Mouse (Mus musculus) liver, embryonic 15.5 days (tissue): ENCODE results near the gene Fggy. TPM values are rescaled to one million over a fixed set of nuclear protein-coding genes. Genes with fewer than 3 reads are reported as not detected.

Experiments used
- ATAC-seq: fragments of 200-750 bp; cut with Nextera tagmentation; 2 replicates; pipeline ENCODE4 v1.8.0; 2017; ENCODE audit warnings: moderate number of reproducible peaks, mild to moderate bottlenecking, moderate library complexity; ENCODE audit not compliant: insufficient read depth
- H3K27ac ChIP-seq: fragments of 300-500 bp; sonication (generic); replicated peaks from 2 replicates; pipeline ENCODE4 v1.5.1; 2015; ENCODE audit warnings: mild to moderate bottlenecking, inconsistent platforms
- H3K27me3 ChIP-seq: fragments of 300-500 bp; sonication (generic); 2 replicates; pipeline ENCODE4 v1.6.1; 2015; ENCODE audit warnings: mild to moderate bottlenecking, inconsistent platforms
- H3K36me3 ChIP-seq: fragments of 300-500 bp; sonication (generic); replicated peaks from 2 replicates; pipeline ENCODE4 v1.6.1; 2015; ENCODE audit warnings: moderate library complexity, mild to moderate bottlenecking, inconsistent platforms
- H3K4me1 ChIP-seq: fragments of 300-500 bp; sonication (generic); replicated peaks from 2 replicates; pipeline ENCODE4 v1.6.1; 2015; ENCODE audit warnings: inconsistent platforms
- H3K4me2 ChIP-seq: fragments of 300-500 bp; sonication (generic); 2 replicates; pipeline ENCODE4 v1.6.1; 2015; ENCODE audit warnings: moderate library complexity, mild to moderate bottlenecking, inconsistent platforms
- H3K4me3 ChIP-seq: fragments of 300-500 bp; sonication (generic); replicated peaks from 2 replicates; pipeline ENCODE4 v1.5.1; 2015; ENCODE audit warnings: mild to moderate bottlenecking, inconsistent platforms
- H3K9ac ChIP-seq: fragments of 300-500 bp; sonication (generic); 2 replicates; pipeline ENCODE4 v1.6.1; 2015; ENCODE audit warnings: moderate library complexity, mild to moderate bottlenecking, inconsistent platforms
- H3K9me3 ChIP-seq: fragments of 300-500 bp; sonication (generic); replicated peaks from 2 replicates; pipeline ENCODE4 v1.6.1; 2016; ENCODE audit warnings: inconsistent platforms
- WGBS: fragments of 180-500 bp; shearing (Covaris S2); methylation state at CpG from one replicate; pipeline ENCODE4 v1.1.7; 2015; ENCODE audit warnings: mixed read lengths; ENCODE audit not compliant: insufficient replicate concordance; 5-methylcytosine and 5-hydroxymethylcytosine counted together
- polyA plus RNA-seq: library from polyadenylated mRNA; unstranded; fragments of >200 nt; fragmentation: Nextera tagmentation; extraction: Ambion mirVana; gene quantifications from 2 replicates; pipeline ENCODE4 v1.2.1, GENCODE M21; 2015

Gene Fggy
- polyA plus RNA-seq, 1 experiment from 2014 or later = 31.6 TPM

- Histone ChIP-seq H3K9me3 (no peaks in the 10 kb centered on the region), H3K4me3 (no peak overlapping the region), H3K9ac (no peak overlapping the region), H3K4me2 (no peak overlapping the region), H3K27ac (no peak overlapping the region), H3K27me3 (no peaks in the 10 kb centered on the region), H3K36me3 (no peaks in the 10 kb centered on the region), H3K4me1 (no peaks in the 10 kb centered on the region)
- 56% methylated on average over 6 of the region's 6 CpGs for WGBS
- no peak for ATAC-seq
Measured at GRCm38 (mm10) chr4:95597208-95597607, 39.9 kb downstream of the Fggy start.

DNA sequence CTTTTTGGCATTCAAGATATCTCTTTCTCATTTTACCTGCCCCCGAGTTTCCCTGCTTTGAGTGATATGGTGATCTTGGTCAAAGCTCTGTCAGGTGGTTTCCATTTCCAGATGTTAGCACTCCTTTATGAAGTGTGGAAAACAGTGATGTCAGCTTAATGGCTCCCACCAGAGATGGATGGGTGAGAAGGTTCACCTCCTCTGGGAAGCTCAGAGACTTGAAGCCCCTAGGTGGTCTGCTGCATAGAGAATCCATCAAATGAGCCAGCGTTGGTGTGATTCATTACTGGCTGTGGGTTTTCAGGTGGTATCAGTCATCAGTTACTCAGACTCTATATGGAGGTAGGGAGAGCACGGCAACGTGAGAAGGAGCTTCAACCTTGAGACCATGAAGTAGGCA is 44.5 kb downstream of the Fggy start:
- Histone ChIP-seq H3K36me3 (no peaks in the 10 kb centered on the region), H3K9me3 (no peaks in the 10 kb centered on the region), H3K4me2 (no peak overlapping the region), H3K4me1 (no peaks in the 10 kb centered on the region), H3K27ac (no peak overlapping the region), H3K27me3 (no peaks in the 10 kb centered on the region), H3K4me3 (no peak overlapping the region), H3K9ac (no peak overlapping the region)
- no peak for ATAC-seq
- WGBS = 71% methylated on average over 4 of the region's 4 CpGs

DNA sequence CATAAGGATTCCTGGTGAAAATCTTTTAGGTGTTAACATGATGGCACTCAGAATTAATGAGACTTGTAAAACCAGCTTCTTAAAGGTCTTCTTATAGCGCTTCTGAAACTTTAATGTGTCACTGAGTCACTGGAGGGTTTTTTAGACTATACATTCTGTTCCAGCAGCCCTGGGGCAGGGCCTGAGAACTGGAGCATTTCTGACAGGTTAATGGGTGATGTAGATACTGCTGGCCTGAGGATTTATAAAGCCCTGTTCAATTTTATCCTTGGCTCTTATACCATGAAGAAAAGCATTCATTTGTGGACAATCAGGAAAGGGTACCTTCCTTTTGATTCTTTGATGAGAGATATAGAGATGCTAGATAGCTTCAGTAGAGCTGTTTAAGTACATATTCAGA is 45.9 kb downstream of the Fggy start:
- no peak overlapping the region for H3K4me3 ChIP-seq
- no peaks in the 10 kb centered on the region for H3K4me1 ChIP-seq
- no peak overlapping the region for H3K27ac ChIP-seq
- no peak overlapping the region for H3K4me2 ChIP-seq
- WGBS = 50% methylated on average over 1 of the region's 1 CpGs
- ATAC-seq = no peak
- H3K9me3 ChIP-seq = no peaks in the 10 kb centered on the region
- H3K27me3 ChIP-seq = no peaks in the 10 kb centered on the region
- no peak overlapping the region for H3K9ac ChIP-seq
- no peaks in the 10 kb centered on the region for H3K36me3 ChIP-seq

GRCm38 (mm10) chr4:95610663-95611062 is 53.4 kb downstream of the Fggy start:
- 69% methylated on average over 1 of the region's 1 CpGs for WGBS
- no peaks in the 10 kb centered on the region for H3K9me3 ChIP-seq
- ATAC-seq = no peak
- no peak overlapping the region for H3K27ac ChIP-seq
- no peak overlapping the region for H3K4me3 ChIP-seq
- H3K27me3 ChIP-seq = no peaks in the 10 kb centered on the region
- no peak overlapping the region for H3K9ac ChIP-seq
- no peak overlapping the region for H3K4me2 ChIP-seq
- no peaks in the 10 kb centered on the region for H3K4me1 ChIP-seq
- no peaks in the 10 kb centered on the region for H3K36me3 ChIP-seq

- H3K4me1 ChIP-seq = no peaks in the 10 kb centered on the region
- H3K27me3 ChIP-seq = no peaks in the 10 kb centered on the region
- no peak overlapping the region for H3K4me2 ChIP-seq
- H3K36me3 ChIP-seq = no peaks in the 10 kb centered on the region
- H3K4me3 ChIP-seq = no peak overlapping the region
- no peak overlapping the region for H3K9ac ChIP-seq
- WGBS = 70% methylated on average over 6 of the region's 6 CpGs
- ATAC-seq = no peak
- H3K9me3 ChIP-seq = no peaks in the 10 kb centered on the region
- no peak overlapping the region for H3K27ac ChIP-seq
Measured at GRCm38 (mm10) chr4:95611390-95611789, 54.1 kb downstream of the Fggy start.

- H3K4me2 ChIP-seq = no peak overlapping the region
- no peaks in the 10 kb centered on the region for H3K9me3 ChIP-seq
- no peaks in the 10 kb centered on the region for H3K4me1 ChIP-seq
- H3K9ac ChIP-seq = no peak overlapping the region
- H3K4me3 ChIP-seq = no peak overlapping the region
- no peak overlapping the region for H3K27ac ChIP-seq
- H3K27me3 ChIP-seq = no peaks in the 10 kb centered on the region
- no peak for ATAC-seq
- H3K36me3 ChIP-seq = no peaks in the 10 kb centered on the region
- 73% methylated on average over 3 of the region's 3 CpGs for WGBS
Measured at GRCm38 (mm10) chr4:95621046-95621445, 63.7 kb downstream of the Fggy start.

GRCm38 (mm10) chr4:95624696-95625095 is 67.4 kb downstream of the Fggy start:
- Histone ChIP-seq H3K4me2 (no peak overlapping the region), H3K27me3 (no peaks in the 10 kb centered on the region), H3K36me3 (0 out of 2 replicates have a peak, but pooled peaks cover 5% of the 10 kb centered on the region), H3K4me3 (no peak overlapping the region), H3K4me1 (no peaks in the 10 kb centered on the region), H3K9ac (no peak overlapping the region), H3K27ac (no peak overlapping the region), H3K9me3 (no peaks in the 10 kb centered on the region)
- WGBS = 53% methylated on average over 3 of the region's 3 CpGs
- no peak for ATAC-seq

DNA sequence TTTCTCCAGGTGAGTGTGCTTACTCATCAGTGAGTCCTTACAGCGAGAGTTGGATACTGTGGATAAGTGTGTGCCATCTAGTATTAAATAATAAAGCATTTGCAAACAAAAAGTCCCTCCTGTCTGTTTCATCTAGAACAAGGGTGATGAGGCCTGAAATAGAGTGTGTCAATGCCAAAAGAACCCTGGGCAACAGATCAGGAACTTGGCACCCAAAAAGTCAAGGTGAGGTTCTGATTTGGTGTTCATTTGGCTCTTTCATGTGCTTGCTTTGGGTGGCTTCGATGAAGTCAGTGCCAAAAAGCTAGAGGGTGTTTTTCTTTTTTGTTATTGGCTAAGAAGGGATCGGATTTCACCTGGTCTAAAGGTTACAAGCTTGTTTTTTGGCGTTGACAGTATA is 68.3 kb downstream of the Fggy start:
- 50% methylated on average over 4 of the region's 4 CpGs for WGBS
- H3K27me3 ChIP-seq = no peaks in the 10 kb centered on the region
- no peaks in the 10 kb centered on the region for H3K9me3 ChIP-seq
- H3K27ac ChIP-seq = no peak overlapping the region
- 0 out of 2 replicates have a peak, but pooled peaks cover 5% of the 10 kb centered on the region for H3K36me3 ChIP-seq
- no peak overlapping the region for H3K4me3 ChIP-seq
- H3K4me2 ChIP-seq = no peak overlapping the region
- H3K4me1 ChIP-seq = no peaks in the 10 kb centered on the region
- ATAC-seq = no peak
- H3K9ac ChIP-seq = no peak overlapping the region

GRCm38 (mm10) chr4:95626186-95626585 is 68.9 kb downstream of the Fggy start:
- H3K9me3 ChIP-seq = no peaks in the 10 kb centered on the region
- no peak overlapping the region for H3K27ac ChIP-seq
- WGBS = 69% methylated on average over 3 of the region's 3 CpGs
- no peak for ATAC-seq
- H3K4me1 ChIP-seq = no peaks in the 10 kb centered on the region
- H3K4me3 ChIP-seq = no peak overlapping the region
- no peak overlapping the region for H3K4me2 ChIP-seq
- no peak overlapping the region for H3K9ac ChIP-seq
- H3K27me3 ChIP-seq = no peaks in the 10 kb centered on the region
- 0 out of 2 replicates have a peak, but pooled peaks cover 5% of the 10 kb centered on the region for H3K36me3 ChIP-seq

- Histone ChIP-seq H3K4me2 (no peak overlapping the region), H3K9me3 (no peaks in the 10 kb centered on the region), H3K27me3 (no peaks in the 10 kb centered on the region), H3K9ac (no peak overlapping the region), H3K4me3 (no peak overlapping the region), H3K4me1 (no peaks in the 10 kb centered on the region), H3K36me3 (no peaks in the 10 kb centered on the region), H3K27ac (no peak overlapping the region)
- ATAC-seq = no peak
- WGBS = 43% methylated on average over 3 of the region's 3 CpGs
Measured at GRCm38 (mm10) chr4:95634903-95635302, 77.6 kb downstream of the Fggy start.

DNA sequence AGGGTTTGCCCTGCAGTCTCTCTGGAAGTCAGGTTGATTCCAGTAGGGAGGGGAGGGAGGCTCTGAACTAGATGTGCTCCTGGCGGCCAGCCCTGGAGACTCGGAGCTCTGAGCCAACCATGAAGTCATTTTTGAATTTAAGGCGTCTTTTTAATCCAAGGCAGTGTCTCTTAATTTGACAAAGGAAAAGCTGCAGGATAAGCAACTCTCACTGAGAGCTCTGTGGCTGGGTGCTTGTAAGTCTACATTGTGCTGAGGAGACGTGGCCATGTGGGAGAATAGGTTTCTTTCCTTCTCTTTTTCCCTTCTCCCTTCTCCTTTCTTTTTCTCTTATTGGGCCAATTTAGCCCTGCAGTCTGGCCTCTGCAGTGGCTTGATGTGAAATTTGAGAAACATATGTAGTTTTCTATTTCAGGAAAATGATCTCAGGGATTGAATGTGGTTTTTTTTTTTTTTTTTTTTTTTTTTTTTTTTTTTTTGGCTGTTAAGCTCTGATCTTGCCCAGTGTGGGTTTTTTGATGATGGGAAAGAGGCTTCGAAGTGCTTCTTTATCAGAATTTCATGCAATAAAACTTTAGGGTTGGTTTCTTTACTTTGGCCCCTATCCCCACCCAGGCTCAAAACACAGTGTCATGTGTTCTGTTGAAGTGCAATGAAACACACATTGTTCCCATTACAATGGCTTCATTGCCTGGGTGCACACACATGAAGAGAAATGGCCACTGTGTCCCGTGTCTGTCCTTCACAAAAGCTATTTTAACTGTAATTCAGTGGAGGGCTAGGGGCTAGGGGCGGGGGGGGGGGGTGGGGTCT is 79.8 kb downstream of the Fggy start:
- ATAC-seq = no peak
- H3K36me3 ChIP-seq = no peaks in the 10 kb centered on the region
- H3K9ac ChIP-seq = no peak overlapping the region
- H3K9me3 ChIP-seq = no peaks in the 10 kb centered on the region
- H3K4me1 ChIP-seq = no peaks in the 10 kb centered on the region
- no peak overlapping the region for H3K27ac ChIP-seq
- no peaks in the 10 kb centered on the region for H3K27me3 ChIP-seq
- H3K4me3 ChIP-seq = no peak overlapping the region
- no peak overlapping the region for H3K4me2 ChIP-seq
- WGBS = 47% methylated on average over 7 of the region's 7 CpGs

DNA sequence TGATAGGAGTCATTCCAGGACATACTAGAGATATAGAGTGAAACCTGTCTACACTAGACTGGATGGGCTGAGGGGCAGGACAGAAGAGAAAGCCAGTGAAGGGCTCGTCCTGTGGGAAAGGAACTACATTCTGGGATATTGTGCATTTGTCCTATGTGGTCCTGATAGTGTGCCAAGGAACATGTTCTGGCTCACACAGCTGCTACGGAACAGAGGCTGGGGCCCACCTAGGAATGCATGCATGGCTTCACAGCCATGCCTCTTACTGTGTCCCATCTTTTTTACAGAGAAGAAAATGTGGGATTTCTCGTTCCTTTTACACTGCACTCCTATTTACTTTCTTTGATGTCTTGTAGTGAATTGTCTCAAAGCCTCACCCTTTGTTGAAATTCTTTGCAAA is 80.8 kb downstream of the Fggy start:
- Histone ChIP-seq H3K4me3 (no peak overlapping the region), H3K9ac (no peak overlapping the region), H3K9me3 (no peaks in the 10 kb centered on the region), H3K27me3 (no peaks in the 10 kb centered on the region), H3K27ac (no peak overlapping the region), H3K4me2 (no peak overlapping the region), H3K36me3 (no peaks in the 10 kb centered on the region), H3K4me1 (no peaks in the 10 kb centered on the region)
- no peak for ATAC-seq
- WGBS = 57% methylated on average over 3 of the region's 3 CpGs
